Comparison of ENCODE assay signal across 13 mouse cellular contexts in genomic region chr7:115131970-115132551, GRCm38 (mm10).
DNase-seq lines count a peak whose midpoint lies in the region; ATAC-seq and TF ChIP-seq lines count a peak whose summit lies in the region.
"Had no signal": no experiment of that assay in that cellular context is flagged by ENCODE, and none has a peak within 500 bp of the region (broad histone marks: within the 10 kb centered on the region; RNA-seq: fewer than 3 reads in every experiment).

No protein-coding gene starts in this region.

- peak; percentile 9 for DNase-seq in lung, postnatal 0 days (ENCODE audit: low spot score)
- DNase-seq in lung, adult 2 months: no peak
- peak; percentile 10 for DNase-seq in R1 (ENCODE audit: low read depth, low spot score)
- DNase-seq in forebrain, embryonic 10.5 days (ENCODE audit: extremely low spot score, low spot score): peak; percentile 33
- peak; percentile 68 for DNase-seq in hindbrain, postnatal 0 days (ENCODE audit: low spot score)
- DNase-seq in adrenal gland, adult 8-10 months: no peak
- no peak for DNase-seq in layer of hippocampus, postnatal 10 days (ENCODE audit: low spot score in 2 of 2)
- DNase-seq: gastrocnemius, postnatal 10 days; kidney, postnatal 14 days had no signal

- no peak for ATAC-seq in lung, postnatal 0 days
- ATAC-seq in hindbrain, postnatal 0 days: no peak
- no peak for ATAC-seq in activated CD4-positive, CD25-positive, alpha-beta regulatory T cell, adult 4 months

- no peaks in the 10 kb centered on the region for H3K36me3 ChIP-seq in lung, postnatal 0 days (ENCODE audit: insufficient read depth, low read length)
- H3K36me3 ChIP-seq in forebrain, embryonic 10.5 days (replicated peaks): no peaks in the 10 kb centered on the region
- H3K36me3 ChIP-seq in hindbrain, postnatal 0 days (ENCODE audit: insufficient read depth, low read length): no peaks in the 10 kb centered on the region
- H3K36me3 ChIP-seq: heart, embryonic 15.5 days had no signal

- WGBS in lung, postnatal 0 days: 59% methylated on average over 11 of the region's 11 CpGs
- 61% methylated on average over 11 of the region's 11 CpGs for WGBS in lung, adult 2 months
- WGBS in forebrain, embryonic 10.5 days: 58% methylated on average over 11 of the region's 11 CpGs
- WGBS in hindbrain, postnatal 0 days: 26% methylated on average over 11 of the region's 11 CpGs

- no peak for TF ChIP-seq EP300 in lung, postnatal 0 days (IDR thresholded peaks at IDR 0.05)

- H3K4me2 ChIP-seq in lung, postnatal 0 days (replicated peaks; ENCODE audit: low read depth, low read length): no peak overlapping the region
- no peak overlapping the region for H3K4me2 ChIP-seq in hindbrain, postnatal 0 days (ENCODE audit: low read depth, low read length)
- H3K4me2 ChIP-seq: heart, embryonic 15.5 days had no signal

- no peaks in the 10 kb centered on the region for H3K27me3 ChIP-seq in lung, postnatal 0 days (replicated peaks; ENCODE audit: insufficient read depth, low read length)
- H3K27me3 ChIP-seq in forebrain, embryonic 10.5 days (ENCODE audit: poor library complexity, severe bottlenecking): peaks cover 26% of the 10 kb centered on the region; the same call in 1 of the 2 replicates
- H3K27me3 ChIP-seq in hindbrain, postnatal 0 days (ENCODE audit: insufficient read depth, low read length): no peaks in the 10 kb centered on the region
- H3K27me3 ChIP-seq: heart, embryonic 15.5 days had no signal

- no peak for TF ChIP-seq CTCF in lung, postnatal 0 days (IDR thresholded peaks at IDR 0.05)
- TF ChIP-seq CTCF in lung, adult 2 months (IDR thresholded peaks at IDR 0.05; ENCODE audit: insufficient read depth, low read length): no peak
- no peak for TF ChIP-seq CTCF in hindbrain, postnatal 0 days (IDR thresholded peaks at IDR 0.05; ENCODE audit: low read depth)

- H3K9me3 ChIP-seq in lung, postnatal 0 days (ENCODE audit: low read length): no peaks in the 10 kb centered on the region
- no peaks in the 10 kb centered on the region for H3K9me3 ChIP-seq in forebrain, embryonic 10.5 days
- H3K9me3 ChIP-seq in hindbrain, postnatal 0 days (ENCODE audit: low read length): no peaks in the 10 kb centered on the region
- H3K9me3 ChIP-seq: heart, embryonic 15.5 days had no signal

- H3K27ac ChIP-seq in lung, postnatal 0 days (ENCODE audit: low read length): no peak overlapping the region
- peak overlapping the region; percentile 65 for H3K27ac ChIP-seq in forebrain, embryonic 10.5 days
- H3K27ac ChIP-seq in hindbrain, postnatal 0 days: no peak overlapping the region
- H3K27ac ChIP-seq: heart, embryonic 15.5 days; liver, embryonic 14.5 days had no signal

- no peak for TF ChIP-seq POLR2A in lung, adult 2 months (IDR thresholded peaks at IDR 0.05; ENCODE audit: borderline replicate concordance, extremely low read depth, low read depth, low read length)

- H3K9ac ChIP-seq in lung, postnatal 0 days (replicated peaks; ENCODE audit: low read depth): no peak overlapping the region
- H3K9ac ChIP-seq in hindbrain, postnatal 0 days (replicated peaks; ENCODE audit: low read length): no peak overlapping the region
- H3K9ac ChIP-seq: heart, embryonic 15.5 days; liver, embryonic 14.5 days had no signal

- no peak overlapping the region for H3K4me3 ChIP-seq in lung, postnatal 0 days (ENCODE audit: low read depth, low read length)
- no peak overlapping the region for H3K4me3 ChIP-seq in lung, adult 2 months (replicated peaks; ENCODE audit: extremely low read depth, low read depth, low read length)
- no peak overlapping the region for H3K4me3 ChIP-seq in forebrain, embryonic 10.5 days
- H3K4me3 ChIP-seq in hindbrain, postnatal 0 days (ENCODE audit: low read length): no peak overlapping the region
- H3K4me3 ChIP-seq: erythroblast, embryonic 14.5 days; heart, embryonic 15.5 days had no signal

- H3K4me1 ChIP-seq in lung, postnatal 0 days (ENCODE audit: insufficient read depth, low read depth, low read length): no peaks in the 10 kb centered on the region
- H3K4me1 ChIP-seq in lung, adult 2 months (ENCODE audit: control insufficient read depth, insufficient read depth, low read length): no peaks in the 10 kb centered on the region; the same call in 1 of the 2 replicates
- H3K4me1 ChIP-seq in forebrain, embryonic 10.5 days: peaks cover 51% of the 10 kb centered on the region
- H3K4me1 ChIP-seq in hindbrain, postnatal 0 days (ENCODE audit: insufficient read depth, low read length): 0 out of 2 replicates have a peak, but pooled peaks cover 3% of the 10 kb centered on the region

Comparison
In these comparisons a context has a peak if more than half of its experiments do, and no peak if none do; other contexts are left out.
1. DNase-seq: peak in lung, postnatal 0 days (single experiment), R1 (single experiment), forebrain, embryonic 10.5 days (single experiment) and hindbrain, postnatal 0 days (single experiment); none in lung, adult 2 months (single experiment), adrenal gland, adult 8-10 months (single experiment) and layer of hippocampus, postnatal 10 days (0 of 2).